Mouse (Mus musculus) forebrain, embryonic 10.5 days (tissue): ENCODE measurements at regions not wholly inside any gene's neighbourhood (a gene's known extent, or its start where the extent isn't known, plus 50 kb on each side); places are given as distances from the start of the nearest gene placed in this dataset.

Experiments
- DNase-seq: peaks from one replicate; pipeline ENCODE4 v3.0.0-alpha.2; 2017; ENCODE audit warnings: low spot score; ENCODE audit errors: extremely low spot score
- H3K27ac ChIP-seq: fragments of 300-500 bp; sonication (generic); 2 replicates; pipeline ENCODE4 v1.5.1; 2016; ENCODE audit warnings: mild to moderate bottlenecking
- H3K27me3 ChIP-seq: fragments of 300-500 bp; sonication (generic); 2 replicates; pipeline ENCODE4 v1.6.1; 2016; ENCODE audit warnings: mild to moderate bottlenecking; ENCODE audit not compliant: poor library complexity, severe bottlenecking
- H3K36me3 ChIP-seq: fragments of 300-500 bp; sonication (generic); replicated peaks from 2 replicates; pipeline ENCODE4 v1.6.1; 2016; ENCODE audit warnings: mild to moderate bottlenecking, moderate library complexity
- H3K4me1 ChIP-seq: fragments of 300-500 bp; sonication (generic); 2 replicates; pipeline ENCODE4 v1.6.1; 2016
- H3K4me3 ChIP-seq: fragments of 300-500 bp; sonication (generic); 2 replicates; pipeline ENCODE4 v1.5.1; 2016; ENCODE audit warnings: mild to moderate bottlenecking, moderate library complexity
- H3K9me3 ChIP-seq: fragments of 300-500 bp; sonication (generic); 2 replicates; pipeline ENCODE4 v1.6.1; 2016; ENCODE audit warnings: mild to moderate bottlenecking, moderate library complexity
- WGBS: fragments of 180-500 bp; shearing (Covaris S2); methylation state at CpG from one replicate; pipeline ENCODE4 v1.1.7; 2016; 5-methylcytosine and 5-hydroxymethylcytosine counted together

DNA sequence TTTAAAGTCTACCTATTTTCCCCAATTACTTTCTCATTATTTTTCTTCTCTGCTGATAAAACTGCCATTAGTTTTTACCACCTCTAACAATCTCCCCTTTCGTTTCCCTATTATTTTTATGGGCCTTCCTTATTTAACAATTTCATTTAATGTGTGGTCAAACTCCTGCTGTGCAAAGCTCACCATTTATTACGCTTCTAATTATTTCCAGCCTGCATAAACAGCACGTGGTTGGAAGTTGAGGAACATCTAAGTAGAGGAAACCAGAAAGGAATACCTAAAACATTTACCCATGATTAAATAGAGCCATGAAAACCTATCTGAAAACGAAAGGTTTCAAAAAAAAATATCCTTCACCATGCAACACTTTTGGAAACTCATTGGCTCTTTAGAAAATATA lies 202.3 kb downstream of the 1700017N19Rik start:
- no peaks in the 10 kb centered on the region for H3K36me3 ChIP-seq
- H3K27ac ChIP-seq: no peak overlapping the region
- no peak for DNase-seq
- H3K4me1 ChIP-seq: no peaks in the 10 kb centered on the region
- H3K27me3 ChIP-seq: no peaks in the 10 kb centered on the region
- H3K4me3 ChIP-seq: no peak overlapping the region
- 59% methylated on average over 4 of the region's 4 CpGs for WGBS
- H3K9me3 ChIP-seq: no peaks in the 10 kb centered on the region

DNA sequence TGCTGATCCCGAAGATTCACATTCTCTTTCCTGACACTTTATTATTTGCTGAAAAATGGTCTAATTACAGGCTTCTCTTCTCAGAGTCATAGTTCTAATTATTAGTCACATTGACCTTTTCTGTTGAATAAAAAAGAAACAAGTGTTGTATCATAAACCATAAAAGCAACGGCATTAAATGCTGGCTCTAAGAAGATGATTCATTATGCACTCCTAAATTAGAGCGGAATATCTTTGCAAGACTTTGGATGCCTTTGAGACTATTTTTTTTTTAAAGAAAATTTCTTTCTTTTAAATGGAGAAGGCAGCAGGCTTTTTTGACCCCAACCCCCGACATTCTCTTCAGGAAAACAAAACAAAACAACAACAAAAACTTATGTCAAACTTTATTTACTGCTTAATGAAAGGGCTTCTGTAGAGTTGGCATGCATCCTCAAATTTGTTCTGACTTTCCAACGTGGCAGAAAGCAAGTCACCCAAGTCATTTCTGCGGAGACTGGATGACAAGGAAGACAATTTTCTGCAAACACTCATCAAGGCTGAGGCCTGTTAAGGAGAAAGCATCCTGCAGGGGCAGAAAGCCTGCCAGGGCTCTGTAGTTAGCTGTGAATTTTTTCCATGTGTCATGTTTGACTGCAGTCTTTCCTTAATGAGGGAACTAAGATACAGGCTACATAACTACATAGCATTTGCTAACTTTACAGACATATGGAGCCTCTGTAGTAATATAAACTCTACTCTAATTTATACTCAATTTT lies 205.1 kb downstream of the 1700017N19Rik start:
- H3K27me3 ChIP-seq: no peaks in the 10 kb centered on the region
- H3K4me3 ChIP-seq: no peak overlapping the region
- no peak for DNase-seq
- 77% methylated on average over 6 of the region's 6 CpGs for WGBS
- no peaks in the 10 kb centered on the region for H3K36me3 ChIP-seq
- no peaks in the 10 kb centered on the region for H3K9me3 ChIP-seq
- no peak overlapping the region for H3K27ac ChIP-seq
- H3K4me1 ChIP-seq: no peaks in the 10 kb centered on the region

DNA sequence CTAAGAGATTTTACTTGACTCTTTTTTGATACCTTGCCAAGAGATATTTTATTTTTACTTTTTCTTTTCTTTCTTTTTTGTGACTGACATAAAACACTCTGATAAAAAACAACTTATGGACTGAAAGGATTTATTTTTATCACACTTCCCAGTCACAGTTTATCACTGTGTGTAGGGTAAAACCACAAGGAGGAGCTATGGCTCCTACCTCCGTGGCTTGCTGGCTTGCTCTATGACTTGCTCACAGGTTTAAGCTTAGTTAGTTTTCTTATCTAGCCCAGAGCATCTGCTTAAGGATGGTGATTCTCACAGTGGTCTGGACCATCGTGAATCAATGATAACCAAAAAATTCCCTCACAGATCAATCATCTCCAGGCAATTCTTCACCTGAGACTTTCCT lies 221.4 kb downstream of the 1700017N19Rik start:
- Histone ChIP-seq H3K4me1 (no peaks in the 10 kb centered on the region), H3K9me3 (no peaks in the 10 kb centered on the region), H3K4me3 (no peak overlapping the region), H3K27me3 (no peaks in the 10 kb centered on the region), H3K27ac (no peak overlapping the region), H3K36me3 (no peaks in the 10 kb centered on the region)
- no peak for DNase-seq
- WGBS: 78% methylated on average over 2 of the region's 2 CpGs

DNA sequence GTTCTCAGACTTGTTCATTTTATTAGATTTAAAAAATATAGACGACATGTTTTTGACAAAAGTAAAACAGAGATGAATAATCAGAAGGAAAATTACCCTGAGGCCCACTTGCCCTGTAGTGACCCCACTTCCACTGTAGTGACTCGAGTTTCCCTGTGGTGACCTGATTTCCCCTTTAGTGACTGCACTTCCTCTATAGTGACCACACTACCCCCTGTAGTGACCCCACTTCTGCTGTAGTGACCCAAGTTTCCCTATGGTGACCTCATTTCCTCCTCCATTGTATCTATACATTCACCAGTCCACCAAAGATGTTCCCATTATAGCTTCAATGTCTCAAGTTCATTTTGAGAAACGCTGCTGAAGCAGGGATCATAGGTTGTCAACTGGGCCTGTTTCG lies 244.5 kb downstream of the 1700017N19Rik start:
- no peak for DNase-seq

DNA sequence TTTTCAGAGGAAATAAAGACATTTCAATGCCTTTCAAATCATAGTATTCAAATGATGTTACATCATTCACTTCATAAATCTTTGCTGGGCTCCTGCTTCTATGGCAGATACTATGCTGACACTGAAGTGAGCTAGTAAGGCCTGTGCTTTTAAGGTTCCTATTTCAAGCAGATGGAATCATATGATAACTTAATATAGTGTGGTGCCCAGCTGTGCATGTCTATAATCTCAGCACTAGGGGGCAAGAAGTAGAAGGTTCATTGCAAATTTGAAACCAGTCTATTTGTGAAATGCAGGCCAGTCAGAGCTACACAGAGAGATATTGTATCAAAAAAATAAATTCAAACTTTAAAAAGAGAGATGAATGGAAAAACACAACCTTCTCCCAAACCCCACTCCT lies 262.9 kb downstream of the 1700017N19Rik start:
- Histone ChIP-seq H3K36me3 (no peaks in the 10 kb centered on the region), H3K4me3 (no peak overlapping the region), H3K27me3 (no peaks in the 10 kb centered on the region), H3K27ac (no peak overlapping the region), H3K4me1 (peaks cover 4% of the 10 kb centered on the region; the same call in 1 of the 2 replicates), H3K9me3 (no peaks in the 10 kb centered on the region)
- no peak for DNase-seq

More for the DNA sequence above, 244.5 kb downstream of the 1700017N19Rik start:
- no peaks in the 10 kb centered on the region for H3K36me3 ChIP-seq
- no peaks in the 10 kb centered on the region for H3K27me3 ChIP-seq
- H3K9me3 ChIP-seq: no peaks in the 10 kb centered on the region
- no peaks in the 10 kb centered on the region for H3K4me1 ChIP-seq
- WGBS: 75% methylated on average over 4 of the region's 4 CpGs
- no peak overlapping the region for H3K27ac ChIP-seq
- no peak overlapping the region for H3K4me3 ChIP-seq

DNA sequence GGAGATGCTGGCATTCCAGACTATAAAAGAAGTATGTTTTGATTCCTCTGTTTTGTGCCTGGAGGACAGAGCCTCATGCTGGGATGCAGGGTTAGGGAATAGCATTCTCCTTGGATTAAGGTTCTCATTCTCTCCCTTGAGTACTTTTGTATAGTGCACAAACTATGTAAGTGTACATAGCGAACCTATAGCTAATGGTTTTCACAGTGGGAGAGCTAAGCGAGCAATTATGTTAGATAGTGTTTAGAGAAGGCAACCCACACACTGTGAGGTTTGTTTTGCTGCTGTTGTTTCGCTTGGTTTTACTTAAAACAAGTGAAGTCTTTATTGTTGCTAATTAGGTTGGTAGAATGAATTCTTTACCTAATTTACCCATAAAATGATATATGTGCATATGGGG lies 266.2 kb downstream of the 1700017N19Rik start:
- 57% methylated on average over 3 of the region's 3 CpGs for WGBS
- H3K4me3 ChIP-seq: no peak overlapping the region
- H3K27ac ChIP-seq: no peak overlapping the region
- H3K9me3 ChIP-seq: no peaks in the 10 kb centered on the region
- peaks cover 4% of the 10 kb centered on the region; the same call in 1 of the 2 replicates for H3K4me1 ChIP-seq
- no peak for DNase-seq
- no peaks in the 10 kb centered on the region for H3K36me3 ChIP-seq
- H3K27me3 ChIP-seq: no peaks in the 10 kb centered on the region

DNA sequence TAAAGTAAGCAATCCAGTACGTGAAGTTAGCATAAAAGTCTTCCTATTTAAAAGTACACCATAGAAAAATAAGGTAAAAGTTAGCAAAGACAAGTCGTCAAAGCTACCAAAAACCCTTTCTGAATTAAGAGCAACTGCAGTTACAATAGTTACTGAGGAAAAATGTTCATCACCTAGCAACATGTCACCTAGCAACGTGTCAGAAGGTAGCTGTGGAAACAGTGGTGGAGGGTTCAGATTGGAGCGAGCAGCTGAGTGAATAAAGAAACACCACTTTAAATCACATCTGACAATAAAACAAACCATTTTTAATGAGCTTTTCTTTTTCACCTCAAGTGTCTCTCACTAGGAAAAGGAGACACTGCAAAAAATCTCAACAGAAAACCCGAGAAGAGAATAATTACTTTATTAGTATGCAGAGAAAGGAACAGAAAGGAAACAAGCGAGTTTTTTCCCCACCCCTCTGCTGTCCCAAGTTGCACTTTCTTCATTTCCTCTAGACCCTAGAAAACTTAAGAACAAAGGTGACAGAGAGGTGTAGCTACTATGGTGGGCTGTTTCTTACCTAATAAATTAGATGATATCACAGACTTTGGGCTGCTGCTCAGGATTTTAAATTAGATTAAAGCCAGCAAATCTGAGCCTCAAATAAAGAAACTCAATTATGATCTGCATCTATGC lies 275.4 kb downstream of the 1700017N19Rik start:
- peak; percentile 40 for DNase-seq
- Histone ChIP-seq H3K36me3 (no peaks in the 10 kb centered on the region), H3K27ac (peak overlapping the region; percentile 53; the same call in 1 of the 2 replicates), H3K4me1 (peaks cover 17% of the 10 kb centered on the region), H3K27me3 (no peaks in the 10 kb centered on the region), H3K9me3 (no peaks in the 10 kb centered on the region), H3K4me3 (peak overlapping the region; percentile 25; the same call in 1 of the 2 replicates)
- 28% methylated on average over 6 of the region's 6 CpGs for WGBS

DNA sequence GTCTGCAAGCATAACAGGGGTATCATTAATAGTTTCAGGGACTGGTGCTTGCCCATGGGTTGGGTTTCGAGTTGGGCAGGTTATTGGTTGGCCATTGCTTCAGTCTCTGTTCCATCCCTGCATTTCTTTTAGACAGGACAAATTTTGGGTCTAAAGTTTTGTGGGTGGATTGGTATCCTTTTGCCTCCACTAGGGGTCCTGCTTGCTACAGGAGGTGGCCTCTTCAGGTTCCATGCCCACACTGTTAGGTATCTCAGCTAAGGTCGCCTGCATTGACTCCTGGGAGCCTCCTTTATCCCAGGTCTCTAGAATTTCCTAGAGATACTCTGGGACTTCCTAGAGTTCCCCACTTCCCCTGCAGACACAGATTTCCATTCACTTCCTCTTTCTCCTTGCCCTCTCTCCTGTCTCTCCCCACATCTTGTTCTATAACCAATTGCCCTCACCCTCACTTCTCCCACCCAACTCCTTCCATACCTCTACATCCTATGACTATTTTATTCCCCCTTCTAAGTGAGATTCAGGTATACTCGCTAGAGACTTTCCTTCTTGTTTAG lies 278.2 kb downstream of the 1700017N19Rik start:
- no peak overlapping the region for H3K4me3 ChIP-seq

DNA sequence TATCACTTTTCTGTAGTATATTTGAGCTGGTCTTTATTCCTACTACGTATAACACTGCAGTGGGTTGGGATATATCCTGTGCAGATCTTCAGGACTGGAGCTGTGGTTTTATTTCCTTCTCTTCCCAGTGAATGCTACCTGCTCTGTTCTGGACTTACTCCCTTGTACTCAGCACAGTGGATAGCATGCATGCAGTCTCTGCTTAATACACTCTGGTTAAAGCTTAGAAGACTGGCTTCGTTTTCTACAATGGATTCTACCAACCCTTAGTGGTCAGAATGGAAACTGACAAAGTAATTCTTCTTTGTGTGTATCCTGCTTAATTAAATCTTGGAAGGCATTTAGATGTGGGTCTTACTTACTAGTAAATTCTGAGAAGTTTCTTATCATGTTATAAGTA lies 292.3 kb downstream of the 1700017N19Rik start:
- peaks cover 25% of the 10 kb centered on the region for H3K4me1 ChIP-seq
- no peaks in the 10 kb centered on the region for H3K9me3 ChIP-seq
- WGBS: 74% methylated on average over 2 of the region's 2 CpGs
- no peak overlapping the region for H3K27ac ChIP-seq
- no peak for DNase-seq
- H3K4me3 ChIP-seq: no peak overlapping the region
- H3K27me3 ChIP-seq: no peaks in the 10 kb centered on the region
- no peaks in the 10 kb centered on the region for H3K36me3 ChIP-seq

More for the DNA sequence above, 278.2 kb downstream of the 1700017N19Rik start:
- Histone ChIP-seq H3K27ac (no peak overlapping the region), H3K4me1 (peaks cover 17% of the 10 kb centered on the region), H3K36me3 (no peaks in the 10 kb centered on the region), H3K9me3 (peaks cover 5% of the 10 kb centered on the region; the same call in 1 of the 2 replicates), H3K27me3 (no peaks in the 10 kb centered on the region)
- DNase-seq: no peak
- WGBS: 56% methylated on average over 3 of the region's 3 CpGs

DNA sequence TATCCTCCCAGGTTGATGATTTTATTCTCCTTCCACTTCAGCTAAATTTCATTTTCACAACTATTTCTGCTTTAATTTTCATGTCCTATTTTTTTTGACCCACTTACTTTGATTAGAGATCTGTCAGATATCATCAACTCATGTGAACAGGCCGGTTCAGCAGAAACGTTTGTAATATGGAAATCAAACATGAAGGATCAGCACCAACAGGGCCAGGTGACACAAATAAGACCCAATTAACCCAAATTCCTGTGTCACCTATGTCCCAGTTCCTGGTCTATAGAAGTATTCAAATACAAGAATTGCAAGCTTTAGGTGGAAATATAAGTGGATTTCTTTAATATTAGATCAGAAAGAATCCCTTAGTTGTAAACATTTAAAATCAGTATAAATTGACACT lies 332.7 kb downstream of the 1700017N19Rik start:
- Histone ChIP-seq H3K4me1 (no peaks in the 10 kb centered on the region), H3K27ac (no peak overlapping the region), H3K4me3 (no peak overlapping the region), H3K27me3 (no peaks in the 10 kb centered on the region), H3K9me3 (no peaks in the 10 kb centered on the region), H3K36me3 (no peaks in the 10 kb centered on the region)
- 89% methylated on average over 2 of the region's 2 CpGs for WGBS
- no peak for DNase-seq

DNA sequence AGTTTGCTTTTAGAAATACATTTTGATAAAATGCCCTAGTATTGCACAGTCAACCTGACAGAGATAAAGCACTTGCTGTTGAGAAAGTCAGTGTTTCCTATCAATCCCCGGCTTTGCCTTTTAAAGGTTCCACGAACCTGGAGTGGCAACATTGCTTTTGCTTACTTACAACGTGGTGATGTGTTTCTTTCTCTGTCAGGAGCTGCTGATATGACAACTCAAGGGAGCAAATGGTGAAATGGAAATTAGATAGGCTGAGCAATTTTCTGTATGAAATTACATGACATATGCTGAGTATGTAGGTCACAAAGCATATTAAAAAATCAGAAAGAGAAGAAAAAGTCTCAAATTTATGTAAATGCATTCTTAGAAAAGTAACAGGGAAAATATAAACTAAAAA lies 336.8 kb downstream of the 1700017N19Rik start:
- Histone ChIP-seq H3K27ac (no peak overlapping the region), H3K36me3 (no peaks in the 10 kb centered on the region), H3K4me3 (no peak overlapping the region), H3K27me3 (no peaks in the 10 kb centered on the region), H3K9me3 (no peaks in the 10 kb centered on the region), H3K4me1 (no peaks in the 10 kb centered on the region)
- DNase-seq: no peak
- WGBS: 82% methylated on average over 3 of the region's 3 CpGs

DNA sequence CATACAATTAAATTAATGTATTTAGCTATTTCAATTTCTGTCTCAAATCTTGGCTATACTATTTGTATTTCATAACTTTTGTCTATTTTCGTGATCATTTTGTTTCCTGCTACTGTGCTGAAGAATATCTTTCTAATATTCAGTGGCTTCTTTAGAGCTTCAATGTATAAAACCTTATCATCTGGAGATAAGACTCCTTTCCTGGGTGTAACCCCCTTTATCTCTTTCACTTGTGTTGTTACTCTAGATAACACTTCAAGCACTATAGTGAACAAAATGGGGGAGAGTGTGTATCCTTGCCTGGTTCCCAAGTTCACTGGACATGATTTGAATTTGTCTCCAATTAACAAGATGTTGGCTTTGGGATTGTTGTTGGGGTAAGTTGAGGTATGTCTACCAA lies 341.5 kb downstream of the 1700017N19Rik start:
- H3K27me3 ChIP-seq: no peaks in the 10 kb centered on the region

DNA sequence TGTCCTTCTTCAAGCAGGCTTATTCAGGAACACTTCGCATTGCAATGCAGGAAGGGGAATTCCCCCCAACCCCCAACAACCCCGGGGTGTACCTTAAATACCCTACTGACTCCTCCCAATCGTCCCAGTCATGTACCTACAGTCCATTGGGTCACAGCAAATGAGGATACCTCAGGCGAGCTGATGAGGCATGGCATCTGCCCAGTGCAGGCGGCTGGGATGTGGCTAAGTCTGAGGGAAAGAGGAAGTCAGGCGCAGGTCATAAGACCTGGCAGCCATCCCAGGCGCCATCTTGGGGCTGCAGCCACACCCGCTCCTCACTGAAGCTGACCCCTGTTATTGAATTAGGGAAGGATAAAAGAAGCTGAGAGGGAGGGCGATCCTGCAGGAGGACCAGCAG lies 368.1 kb downstream of the 1700017N19Rik start:
- Histone ChIP-seq H3K9me3 (no peaks in the 10 kb centered on the region), H3K4me3 (no peak overlapping the region), H3K36me3 (no peaks in the 10 kb centered on the region), H3K27ac (no peak overlapping the region), H3K27me3 (no peaks in the 10 kb centered on the region), H3K4me1 (no peaks in the 10 kb centered on the region)
- 91% methylated on average over 9 of the region's 9 CpGs for WGBS
- no peak for DNase-seq

More for the DNA sequence above, 341.5 kb downstream of the 1700017N19Rik start:
- WGBS: 94% methylated on average over 1 of the region's 1 CpGs
- H3K4me3 ChIP-seq: no peak overlapping the region
- no peaks in the 10 kb centered on the region for H3K36me3 ChIP-seq
- no peak for DNase-seq
- H3K9me3 ChIP-seq: no peaks in the 10 kb centered on the region
- no peaks in the 10 kb centered on the region for H3K4me1 ChIP-seq
- H3K27ac ChIP-seq: no peak overlapping the region
